Mouse (Mus musculus) ovary, postnatal 36 days (tissue): ENCODE measurements around the gene Ckap2l.

Experiments used
- DNase-seq: peaks from one replicate; pipeline ENCODE4 v3.0.0; 2022; ENCODE audit warnings: low spot score, mixed read lengths

Gene Ckap2l

GRCm38 (mm10) chr2:129296671-129297588, at the start of gene Ckap2l:
TSS of gene Ckap2l (minus strand) at chr2:129297212.
- peak; percentile 93 for DNase-seq

- no peak for DNase-seq
Measured at GRCm38 (mm10) chr2:129338138-129338621, 41.2 kb upstream of the Ckap2l start.

DNA sequence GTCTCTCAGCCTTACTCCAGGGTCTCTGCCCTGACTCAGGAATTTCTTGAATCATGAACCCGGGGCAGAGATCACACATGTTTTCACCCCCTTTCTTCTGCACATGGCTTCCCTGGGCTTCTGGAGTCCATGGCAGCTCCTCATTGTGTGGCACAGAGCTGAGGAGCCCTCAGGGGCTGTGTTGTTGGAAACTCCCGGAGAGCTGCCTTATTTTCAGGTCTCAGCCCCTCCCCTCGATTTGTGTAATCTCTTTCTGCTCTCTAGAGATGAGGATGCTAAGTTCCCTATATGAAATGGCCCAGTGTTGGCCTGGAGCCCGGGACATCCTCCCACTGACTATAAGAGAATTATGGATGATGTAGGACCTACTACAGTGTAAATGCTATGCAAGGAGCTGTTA, 36.5 kb upstream of the Ckap2l start:
- DNase-seq = no peak

DNA sequence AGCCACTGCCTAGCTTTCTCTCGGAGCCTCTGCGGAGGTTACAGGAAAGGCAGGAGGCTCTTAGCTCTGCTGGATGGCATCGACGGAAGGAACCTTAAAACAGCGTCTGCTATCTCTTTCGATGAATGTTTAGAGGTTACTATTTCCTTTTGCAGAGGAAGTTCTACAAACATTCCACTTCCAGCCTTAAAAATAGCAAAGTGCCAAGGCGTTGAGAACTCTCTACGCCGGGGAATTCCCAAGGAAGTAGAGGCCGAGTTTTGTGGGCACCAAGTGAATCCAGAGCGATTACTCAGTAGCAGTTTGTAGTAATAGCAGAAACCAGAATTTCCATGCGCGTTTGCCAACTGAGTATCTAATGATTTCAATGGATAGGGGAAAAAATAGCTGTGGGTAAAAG, 33.5 kb upstream of the Ckap2l start:
- no peak for DNase-seq

- no peak for DNase-seq
Measured at GRCm38 (mm10) chr2:129330024-129330423, 33.0 kb upstream of the Ckap2l start.

DNA sequence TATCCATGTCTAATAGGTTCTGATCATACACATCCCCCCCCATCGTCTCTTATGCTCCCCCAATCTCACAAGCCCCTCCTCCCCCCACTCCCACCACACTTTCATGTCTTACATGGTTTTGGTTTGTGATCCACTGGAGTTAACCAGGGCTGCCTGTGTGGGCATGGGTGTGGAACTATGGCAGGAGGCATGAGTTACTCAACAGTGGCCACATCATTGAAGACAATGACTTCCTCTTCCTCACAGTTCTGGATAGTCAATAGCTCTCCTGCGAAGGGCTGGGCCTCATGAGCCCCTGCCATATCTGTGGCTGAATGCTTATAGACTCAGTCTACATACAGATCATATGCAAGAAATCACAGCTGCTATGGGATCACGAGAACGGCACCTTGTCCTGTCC, 31.2 kb upstream of the Ckap2l start:
- no peak for DNase-seq

DNA sequence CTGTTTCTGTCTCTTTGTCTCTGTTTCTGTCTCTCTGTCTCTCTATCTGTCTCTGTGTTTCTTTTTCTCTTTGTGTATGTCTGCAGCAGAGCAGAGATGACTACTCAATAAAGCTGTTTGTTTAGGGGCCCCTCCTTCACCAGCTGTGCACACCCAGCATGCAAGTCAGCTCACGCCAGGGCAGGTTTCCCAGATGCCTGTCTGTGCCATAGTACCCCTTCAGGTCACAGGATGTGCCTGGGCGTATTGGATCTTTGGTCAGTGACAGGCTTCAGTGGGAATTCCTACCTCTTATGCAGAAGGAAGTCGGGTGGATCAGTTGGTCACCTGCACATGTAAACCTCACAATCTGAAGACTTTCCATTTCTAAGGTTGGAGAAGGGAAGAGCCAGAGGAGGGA, 27.2 kb upstream of the Ckap2l start:
- no peak for DNase-seq

DNA sequence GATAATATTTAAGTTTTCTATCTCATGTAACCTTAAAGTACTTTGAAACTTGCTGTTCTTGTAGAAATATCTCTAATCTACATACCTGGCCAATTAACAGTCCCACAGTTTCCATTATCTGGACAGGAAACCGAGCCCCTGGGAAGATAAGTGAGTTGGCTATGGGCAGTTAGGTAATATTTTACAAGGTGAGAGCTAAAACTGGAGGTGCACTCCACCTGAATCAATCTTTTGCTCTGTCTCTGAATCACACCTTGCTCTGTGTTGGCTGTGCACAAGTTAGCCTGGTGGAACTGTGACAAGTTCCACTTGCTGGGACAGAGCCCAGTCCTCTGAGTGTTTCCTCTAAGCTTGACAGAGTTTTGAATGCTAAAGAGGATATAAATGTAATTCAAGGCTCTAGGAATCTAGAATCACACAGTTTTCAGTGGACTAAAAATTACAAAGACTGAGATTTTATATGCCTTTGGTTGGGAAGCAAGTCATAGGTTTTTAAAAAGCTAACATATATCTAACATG, 25.2 kb upstream of the Ckap2l start:
- no peak for DNase-seq

GRCm38 (mm10) chr2:129320033-129320605, 23.1 kb upstream of the Ckap2l start:
- no peak for DNase-seq

GRCm38 (mm10) chr2:129315831-129316230, 18.8 kb upstream of the Ckap2l start:
- no peak for DNase-seq

DNA sequence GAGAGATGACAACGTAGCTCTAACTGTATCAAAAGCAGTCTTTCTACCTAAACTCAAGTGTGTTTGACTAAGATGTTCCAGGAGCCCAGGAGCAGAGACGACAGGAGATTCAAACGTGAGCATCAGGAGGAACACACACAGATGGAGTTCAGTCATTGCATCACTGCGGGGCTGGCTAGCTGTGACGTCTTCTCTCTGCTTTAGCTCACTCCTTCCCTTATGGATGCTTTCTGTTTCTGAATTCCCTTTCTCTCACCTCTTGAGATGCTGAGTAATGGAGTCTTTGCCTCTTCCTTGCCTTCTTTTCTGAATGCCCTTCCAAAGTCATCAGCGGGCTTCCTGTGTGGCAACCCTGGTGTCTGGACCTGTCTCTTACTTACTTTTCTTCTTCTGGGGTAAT, 17.9 kb upstream of the Ckap2l start:
- DNase-seq = no peak

GRCm38 (mm10) chr2:129313934-129314333, 16.9 kb upstream of the Ckap2l start:
- no peak for DNase-seq

- DNase-seq = no peak
Measured at GRCm38 (mm10) chr2:129309836-129310235, 12.8 kb upstream of the Ckap2l start, which contains the start of gene Il1a. TSS of gene Il1a (minus strand) at chr2:129309972.

DNA sequence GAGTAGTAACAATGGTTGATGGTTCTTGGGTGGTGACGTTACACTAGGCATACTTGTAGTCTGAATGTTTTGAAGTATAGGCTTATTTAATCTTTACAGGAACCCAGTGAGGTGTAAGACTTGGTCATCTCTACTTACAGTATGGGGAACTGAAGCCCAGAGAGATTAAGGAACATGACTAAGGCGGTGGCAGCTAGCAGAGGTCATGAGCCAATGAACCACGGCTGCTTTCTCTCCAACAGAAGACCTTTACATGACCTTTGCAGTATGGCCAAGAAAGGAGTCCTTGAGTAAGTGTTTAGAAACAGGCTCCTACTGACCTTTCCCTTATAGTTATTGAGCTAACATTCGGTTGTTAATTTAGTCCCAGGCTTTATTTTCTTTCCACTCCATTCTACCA, 9.0 kb upstream of the Ckap2l start:
- DNase-seq = no peak

GRCm38 (mm10) chr2:129297589-129297982, 574 bp upstream of the Ckap2l start:
- no peak for DNase-seq

DNA sequence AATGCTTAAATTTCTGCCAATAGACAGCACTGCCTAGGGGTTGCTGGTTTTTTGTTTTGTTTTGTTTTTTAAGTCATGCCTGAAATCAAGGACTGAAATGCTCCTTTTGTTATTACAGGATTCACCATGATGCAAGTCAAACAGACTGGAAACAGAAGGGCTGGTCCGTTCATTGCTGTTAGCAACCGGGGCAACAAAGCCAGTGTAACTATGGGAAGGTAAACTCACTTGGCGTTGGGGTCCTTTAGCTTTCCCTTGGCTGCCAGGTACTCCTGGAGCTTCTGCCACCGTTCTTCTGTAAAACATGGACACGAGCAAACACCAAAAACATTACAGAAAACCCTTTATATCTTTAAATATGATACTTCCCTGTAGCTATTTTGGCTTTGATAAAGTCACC, 926 bp downstream of the Ckap2l start:
- DNase-seq = no peak

DNA sequence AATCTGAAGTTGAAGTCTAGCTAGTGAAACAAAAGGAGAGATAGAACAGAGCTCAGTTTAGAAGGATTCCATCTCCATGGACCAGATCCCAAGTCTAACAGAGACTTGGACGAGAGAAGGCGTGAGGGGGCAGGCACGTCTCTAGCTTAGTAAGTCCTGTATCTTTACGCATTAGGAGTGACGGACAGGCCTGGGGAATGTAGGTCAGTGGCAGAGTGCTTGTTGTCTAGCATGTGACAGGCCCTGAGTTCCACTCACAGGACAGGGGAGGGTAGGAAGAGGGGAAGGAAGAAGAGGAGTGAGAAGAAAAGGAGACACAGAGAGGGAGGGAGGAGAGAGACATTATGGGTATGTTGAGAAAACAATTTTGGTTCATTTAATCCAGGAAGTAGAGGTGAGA, 1.9 kb downstream of the Ckap2l start:
- DNase-seq = no peak

DNA sequence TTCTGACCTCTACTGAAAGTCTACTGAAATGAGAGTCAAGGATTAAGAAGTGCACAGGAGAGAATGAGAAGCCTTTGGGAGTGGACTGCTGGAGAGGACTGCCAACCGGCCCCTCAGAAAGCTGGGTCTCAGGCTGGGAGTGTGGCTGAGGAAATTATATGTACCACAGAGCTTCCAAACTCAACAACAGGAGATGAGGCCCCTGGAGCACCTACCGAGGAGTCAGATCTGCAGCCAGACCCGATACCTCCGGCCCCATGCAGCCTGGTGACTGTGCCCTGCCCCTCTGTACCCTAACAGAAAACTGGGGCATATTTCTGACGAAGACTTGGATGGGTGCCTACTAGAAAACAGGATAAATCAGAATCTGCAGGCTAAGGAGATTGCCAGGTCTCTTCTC, 23.2 kb downstream of the Ckap2l start:
- DNase-seq = no peak

DNA sequence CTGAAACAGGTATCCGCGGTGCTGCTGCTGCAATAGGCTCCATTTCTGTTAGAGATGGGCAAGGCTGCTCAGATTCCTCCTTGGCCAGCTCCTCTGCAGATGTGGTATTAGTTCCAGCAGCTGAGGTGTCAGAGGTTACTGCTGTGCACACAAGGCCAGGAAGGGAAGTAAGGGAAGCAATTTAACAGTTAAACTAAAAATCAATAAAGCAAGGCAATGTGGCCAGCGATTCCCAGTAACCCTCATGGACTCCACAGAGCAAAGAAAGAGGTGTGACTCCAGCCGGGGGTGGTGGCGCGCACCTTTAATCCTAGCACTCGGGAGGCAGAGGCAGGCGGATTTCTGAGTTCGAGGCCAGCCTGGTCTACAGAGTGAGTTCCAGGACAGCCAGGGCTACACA, 26.4 kb downstream of the Ckap2l start:
- no peak for DNase-seq

GRCm38 (mm10) chr2:129269986-129270385, 27.0 kb downstream of the Ckap2l start:
- peak; percentile 21 for DNase-seq

GRCm38 (mm10) chr2:129269161-129269643, 27.8 kb downstream of the Ckap2l start:
- no peak for DNase-seq

GRCm38 (mm10) chr2:129267738-129268137, 29.3 kb downstream of the Ckap2l start:
- DNase-seq = no peak

DNA sequence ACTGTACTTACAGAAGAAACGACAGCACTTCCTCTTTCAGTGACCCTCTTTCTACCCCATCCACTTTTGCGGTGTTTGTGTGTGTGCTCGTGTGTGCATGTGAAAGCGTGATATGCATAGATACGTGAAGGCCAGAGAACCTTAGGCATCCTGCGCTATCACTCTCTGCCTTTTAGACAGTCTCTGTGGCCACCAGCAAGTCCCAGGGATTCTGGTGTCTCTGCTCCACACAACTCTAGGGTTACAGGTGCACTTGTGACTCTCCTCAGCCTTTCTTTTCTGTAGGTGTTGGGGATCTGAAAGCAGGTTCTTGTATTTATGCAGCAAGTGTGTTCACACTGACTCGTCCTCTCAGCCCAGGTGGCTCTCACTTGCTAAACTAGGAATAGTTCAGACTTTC, 31.7 kb downstream of the Ckap2l start:
- no peak for DNase-seq
